Mouse (Mus musculus): ENCODE measurements at regions not wholly inside any gene's neighbourhood (a gene's known extent, or its start where the extent isn't known, plus 50 kb on each side); places are given as distances from the start of the nearest gene placed in this dataset.
A peak's percentile ranks its signal among the peaks of the same experiment; 100 is the strongest.
"Not testable (repeated sequence)": the region's sequence is repeated elsewhere in the genome, so short reads cannot be mapped to it uniquely, and the experiment has no call there.

GRCm38 (mm10) chr8:88064414-88065110, 54.0 kb upstream of the Cnep1r1 start:
- no peak for DNase-seq

- not testable (repeated sequence) for DNase-seq
These were observed 59.5 kb upstream of the Cnep1r1 start for GRCm38 (mm10) chr8:88059107-88059506.

- DNase-seq = no peak
These were observed 60.8 kb upstream of the Cnep1r1 start for GRCm38 (mm10) chr8:88057686-88058234.

- DNase-seq = no peak
These were observed 67.9 kb upstream of the Cnep1r1 start for GRCm38 (mm10) chr8:88050651-88051050.

GRCm38 (mm10) chr8:88049091-88049490, 69.5 kb upstream of the Cnep1r1 start:
- peak; percentile 38 to 62 for DNase-seq

- no peak for DNase-seq
These were observed 72.6 kb upstream of the Cnep1r1 start for GRCm38 (mm10) chr8:88045995-88046394.

- no peak for DNase-seq
These were observed 79.3 kb upstream of the Cnep1r1 start for GRCm38 (mm10) chr8:88039286-88039685.

- DNase-seq = no peak
These were observed 78.6 kb upstream of the Zfp423 start for GRCm38 (mm10) chr8:88037994-88038393.

- DNase-seq = no peak
These were observed 73.7 kb upstream of the Zfp423 start for GRCm38 (mm10) chr8:88033054-88033453.

- DNase-seq = peak; percentile 32 to 62
These were observed 65.1 kb upstream of the Zfp423 start for GRCm38 (mm10) chr8:88024496-88024895.

GRCm38 (mm10) chr8:88023423-88023822, 64.0 kb upstream of the Zfp423 start:
- DNase-seq = peak in 1 of 2 experiments; percentile 29

GRCm38 (mm10) chr8:88022776-88023385, 63.5 kb upstream of the Zfp423 start:
- no peak for DNase-seq

- DNase-seq = peak in 1 of 2 experiments; percentile 35
These were observed 60.1 kb upstream of the Zfp423 start for GRCm38 (mm10) chr8:88019243-88020115.

- DNase-seq = no peak
These were observed 59.1 kb upstream of the Zfp423 start for GRCm38 (mm10) chr8:88018494-88018893.

GRCm38 (mm10) chr8:88012177-88012825, 52.9 kb upstream of the Zfp423 start:
- no peak for DNase-seq

- peak; percentile 55 to 63 for DNase-seq
These were observed 51.2 kb upstream of the Zfp423 start for GRCm38 (mm10) chr8:88010566-88010965.

GRCm38 (mm10) chr8:88009878-88010277, 50.5 kb upstream of the Zfp423 start:
- no peak for DNase-seq

Measured in lung, postnatal 4 days (tissue).